Mouse (Mus musculus) adrenal gland, adult 8-10 months (tissue): Measurements from ENCODE around the gene Klrb1b. TPM values are rescaled to one million over a fixed set of nuclear protein-coding genes. Genes with fewer than 3 reads are reported as not detected.

Experiments used
- DNase-seq: peaks from one replicate; pipeline ENCODE4 v3.0.0; 2022
- total RNA-seq, 4 experiments: library from RNA; stranded (reverse); gene quantifications; 2 replicates each; pipeline ENCODE4 v1.2.4; 2022

The Klrb1b gene
- under 1 TPM in 2 of 4 experiments, not detected in 2; 0.17 to 0.31 TPM for total RNA-seq

- no peak for DNase-seq
Measured at GRCm38 (mm10) chr6:128826132-128826531, at the start of gene Klrb1b, which contains the start of gene Gm44511. TSS of gene Klrb1b (minus strand) at chr6:128826331. TSS of gene Gm44511 (minus strand) at chr6:128826315.

DNA sequence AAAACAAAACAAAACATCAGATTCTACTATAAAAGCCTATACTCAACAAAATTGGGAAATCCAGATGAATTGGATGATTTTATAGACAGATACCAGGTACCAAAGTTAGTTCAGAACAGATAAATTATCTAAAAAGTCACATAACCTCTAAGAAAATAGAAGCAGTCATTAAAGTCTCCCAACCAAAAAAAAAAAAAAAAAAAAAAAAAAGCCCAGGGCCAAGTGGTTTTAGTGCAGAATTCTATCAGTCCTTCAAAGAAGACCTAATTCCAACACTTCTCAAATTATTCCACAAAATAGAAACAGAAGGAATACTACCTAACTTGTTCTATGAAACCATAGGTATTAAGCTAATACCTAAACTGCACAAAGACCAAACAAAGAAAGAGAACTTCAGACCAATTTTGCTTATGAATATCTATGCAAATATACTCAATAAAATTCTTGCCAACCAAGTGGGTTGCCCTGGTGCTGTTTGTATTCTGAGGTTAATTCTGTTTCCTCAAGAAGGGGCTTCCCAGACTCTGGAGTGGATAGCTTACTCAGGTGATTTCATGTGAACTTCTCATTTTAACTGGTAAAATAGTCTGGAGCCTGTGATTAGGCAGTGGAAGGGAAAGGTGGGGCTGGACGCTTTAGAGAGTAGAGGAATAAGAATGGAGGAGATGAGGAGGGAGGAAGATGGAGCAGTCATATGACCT is 45.9 kb upstream of the Klrb1b start:
- no peak for DNase-seq

DNA sequence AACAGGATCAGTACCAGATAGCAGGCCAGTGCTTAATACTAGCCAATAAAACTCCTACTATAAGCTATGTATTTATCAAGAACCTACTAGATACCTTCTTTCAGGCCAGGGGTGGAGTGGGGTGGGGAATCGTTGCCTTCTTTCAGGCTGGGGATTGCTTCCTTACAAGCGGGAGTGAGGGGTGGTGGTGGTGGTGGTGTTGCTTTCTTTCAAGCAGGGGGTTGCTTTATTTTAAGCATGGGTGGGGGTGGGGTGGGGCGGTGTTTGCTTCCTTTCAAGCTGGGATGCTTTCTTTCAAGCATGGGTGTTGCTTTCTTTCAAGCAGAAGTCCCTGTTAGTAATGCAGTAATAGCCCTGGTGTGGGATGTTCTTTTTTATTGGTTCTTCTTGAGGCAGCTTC is 42.7 kb upstream of the Klrb1b start:
- no peak for DNase-seq

- DNase-seq, result no peak
Measured at GRCm38 (mm10) chr6:128857976-128858375, 31.8 kb upstream of the Klrb1b start.

DNA sequence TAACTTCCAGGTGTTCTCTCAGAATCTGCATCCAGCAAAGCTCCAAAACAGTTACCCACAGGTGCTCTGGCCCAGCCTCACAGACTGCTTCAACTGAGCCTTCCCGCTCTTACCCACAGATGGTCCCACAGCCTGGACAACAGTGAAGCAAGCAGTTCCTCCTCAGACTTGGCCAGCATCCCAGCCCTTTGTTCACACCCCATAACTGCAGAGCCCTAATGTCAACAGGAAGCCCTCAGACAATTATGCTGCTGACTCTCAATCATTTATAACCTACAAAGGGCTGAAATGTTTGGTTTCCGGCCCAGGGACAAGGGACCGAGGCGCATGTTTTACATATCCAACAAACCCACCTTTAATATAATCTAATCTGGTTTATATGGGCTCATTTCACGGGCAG is 30.1 kb upstream of the Klrb1b start:
- DNase-seq, result peak; percentile 67

DNA sequence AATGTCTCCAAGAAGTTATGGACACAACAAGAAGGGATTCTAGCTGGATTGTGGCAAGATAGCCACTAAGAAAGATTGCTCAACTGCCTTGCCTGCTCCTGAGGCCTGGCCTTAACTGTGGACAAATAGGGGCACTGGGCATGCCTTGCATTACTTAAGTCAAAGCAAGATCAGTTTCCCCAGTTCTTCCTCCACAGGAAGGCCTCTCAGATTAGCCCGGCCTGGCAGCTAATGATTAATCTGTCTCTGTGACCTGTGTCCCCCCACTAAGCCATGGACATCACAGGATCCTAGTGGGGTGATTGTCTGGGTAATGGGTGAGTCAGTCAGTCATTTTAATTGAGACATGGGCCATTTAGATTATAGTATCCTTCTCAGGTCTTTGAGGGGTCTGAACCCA is 29.3 kb upstream of the Klrb1b start:
- no peak for DNase-seq

- no peak for DNase-seq
Measured at GRCm38 (mm10) chr6:128854895-128855294, 28.8 kb upstream of the Klrb1b start.

GRCm38 (mm10) chr6:128854024-128854820 is 28.1 kb upstream of the Klrb1b start:
- no peak for DNase-seq

DNA sequence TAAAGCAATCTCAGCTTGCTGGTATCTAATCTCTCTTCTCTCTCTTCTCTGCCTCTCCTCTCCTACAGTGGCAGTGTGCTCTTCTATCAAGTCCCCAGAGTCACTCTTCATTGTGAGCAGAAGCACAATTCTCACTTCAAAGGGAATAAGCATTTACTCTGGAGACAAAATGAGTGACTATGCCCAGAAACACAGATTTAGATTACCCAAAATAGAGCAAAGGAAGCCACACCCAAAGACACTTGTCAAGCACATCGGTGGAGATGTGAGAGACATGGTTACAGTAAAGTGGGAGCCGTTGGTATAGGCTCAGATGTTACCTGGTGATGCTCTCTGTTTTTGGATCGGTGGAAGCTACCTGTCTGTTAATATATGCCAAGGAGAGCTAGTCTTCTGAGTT is 26.6 kb upstream of the Klrb1b start:
- no peak for DNase-seq

DNA sequence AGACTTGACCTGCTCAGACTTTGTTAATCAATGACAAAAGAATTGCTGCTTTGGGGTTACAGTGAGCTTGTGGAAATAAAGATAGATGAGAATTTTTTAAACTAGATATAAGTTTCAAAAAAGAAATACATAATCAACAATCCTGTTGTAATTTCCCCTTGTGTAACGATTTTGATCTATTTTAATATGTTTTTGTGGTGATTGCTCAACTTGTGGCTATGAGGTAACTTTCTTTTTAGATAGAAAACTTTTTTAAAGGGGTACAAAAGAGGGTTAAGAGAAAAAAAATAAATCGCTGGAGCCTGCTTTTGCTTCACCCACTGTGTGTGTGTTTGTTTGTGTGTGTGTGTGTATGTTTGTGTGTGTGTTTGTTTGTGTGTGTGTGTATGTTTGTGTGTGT is 25.0 kb upstream of the Klrb1b start:
- DNase-seq, result no peak

GRCm38 (mm10) chr6:128850671-128851070 is 24.5 kb upstream of the Klrb1b start:
- DNase-seq, result no peak

DNA sequence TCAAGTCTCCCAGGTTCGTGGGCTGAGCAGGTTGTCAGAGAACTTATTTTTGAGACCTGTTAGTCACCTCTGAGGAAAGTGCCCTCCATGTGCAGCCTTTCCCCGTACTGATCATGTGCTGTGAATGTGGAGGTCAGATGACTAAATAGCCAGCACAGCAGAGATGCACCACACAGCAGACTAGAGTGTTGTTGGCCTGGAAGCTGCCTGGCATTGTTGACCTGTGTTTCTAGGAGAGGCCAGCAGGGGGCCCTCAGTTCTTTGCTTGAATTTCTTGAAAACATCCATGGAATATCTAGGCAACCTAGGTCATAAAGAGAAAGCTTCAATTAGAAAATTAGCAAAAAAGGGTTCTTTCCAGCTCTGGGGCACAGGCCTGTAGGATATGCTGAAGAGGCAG is 23.8 kb upstream of the Klrb1b start:
- DNase-seq, result no peak

DNA sequence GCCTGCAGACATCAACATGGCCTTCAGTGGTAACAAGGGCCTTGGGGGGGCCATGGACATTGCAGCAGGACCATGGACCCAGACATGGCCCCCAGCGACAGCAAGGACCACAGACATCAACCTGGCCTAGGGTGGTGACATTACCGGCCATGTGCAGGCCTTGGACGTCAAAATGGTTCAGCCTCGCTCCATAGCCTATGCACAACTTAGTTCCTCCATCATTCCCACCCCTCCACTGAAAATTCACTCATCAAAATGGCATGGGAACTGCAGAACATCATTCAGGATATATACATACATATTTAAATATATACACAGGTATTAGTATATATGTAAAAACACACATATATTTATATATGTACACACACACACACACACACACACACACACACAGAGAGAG is 21.3 kb upstream of the Klrb1b start:
- DNase-seq, result no peak

- DNase-seq, result no peak
Measured at GRCm38 (mm10) chr6:128845998-128846542, 19.9 kb upstream of the Klrb1b start.

DNA sequence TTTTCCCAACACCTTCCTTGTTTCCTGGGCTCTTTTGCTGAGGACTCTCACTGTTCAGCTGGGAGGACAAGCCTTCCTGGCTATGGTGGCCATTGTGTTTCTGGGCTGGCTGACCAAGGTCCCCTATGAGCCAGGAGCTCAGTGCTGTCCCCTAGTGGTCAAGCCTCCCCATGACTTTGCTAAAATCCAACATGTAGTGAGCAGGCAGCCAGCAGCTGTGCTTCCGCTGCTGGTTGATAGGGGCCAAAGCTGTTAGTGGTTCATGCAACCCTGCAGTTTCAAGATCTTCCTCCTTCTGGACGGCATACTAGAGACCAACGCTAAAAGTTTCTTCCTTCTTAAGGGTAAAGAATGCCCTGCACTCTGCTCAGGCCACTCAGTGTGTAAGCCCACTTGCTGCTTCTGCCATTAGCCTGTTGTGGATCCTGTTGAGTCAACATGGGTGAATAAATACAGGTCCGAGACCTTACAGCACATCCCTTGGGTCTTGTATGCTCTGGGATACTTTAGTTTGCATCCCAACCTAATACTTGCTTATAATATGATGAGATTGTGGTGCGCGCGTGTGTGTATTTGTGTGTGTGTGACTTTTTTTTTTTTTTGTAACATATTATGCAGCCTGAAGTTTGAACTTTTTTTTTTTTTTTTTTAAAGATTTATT is 19.3 kb upstream of the Klrb1b start:
- peak; percentile 85 for DNase-seq

DNA sequence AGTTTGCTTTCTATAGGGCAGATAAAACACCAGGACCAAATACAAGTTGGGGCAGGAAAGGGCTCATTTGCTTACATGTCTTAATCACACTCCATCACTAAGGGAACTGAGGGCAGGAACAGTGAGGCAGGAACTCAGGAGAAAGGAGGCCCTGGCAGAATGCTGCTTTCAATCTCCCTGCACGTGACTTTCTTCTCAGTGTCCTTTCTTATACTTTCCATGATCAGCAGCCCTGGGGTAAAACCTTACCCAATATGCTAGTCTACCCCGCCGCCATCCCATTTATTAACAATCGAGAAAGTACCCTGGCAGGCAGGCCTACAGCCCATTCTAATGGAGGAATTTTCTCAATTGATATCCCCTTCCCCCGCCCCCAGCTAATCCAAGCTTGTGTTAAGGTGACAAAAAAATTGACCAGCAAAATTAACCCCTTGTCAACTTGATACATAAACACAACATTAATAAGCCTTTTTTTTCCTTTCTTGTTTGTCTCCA is 18.5 kb upstream of the Klrb1b start:
- no peak for DNase-seq

- DNase-seq, result no peak
Measured at GRCm38 (mm10) chr6:128844131-128844530, 18.0 kb upstream of the Klrb1b start.

GRCm38 (mm10) chr6:128843479-128843992 is 17.4 kb upstream of the Klrb1b start:
- DNase-seq, result peak; percentile 65

DNA sequence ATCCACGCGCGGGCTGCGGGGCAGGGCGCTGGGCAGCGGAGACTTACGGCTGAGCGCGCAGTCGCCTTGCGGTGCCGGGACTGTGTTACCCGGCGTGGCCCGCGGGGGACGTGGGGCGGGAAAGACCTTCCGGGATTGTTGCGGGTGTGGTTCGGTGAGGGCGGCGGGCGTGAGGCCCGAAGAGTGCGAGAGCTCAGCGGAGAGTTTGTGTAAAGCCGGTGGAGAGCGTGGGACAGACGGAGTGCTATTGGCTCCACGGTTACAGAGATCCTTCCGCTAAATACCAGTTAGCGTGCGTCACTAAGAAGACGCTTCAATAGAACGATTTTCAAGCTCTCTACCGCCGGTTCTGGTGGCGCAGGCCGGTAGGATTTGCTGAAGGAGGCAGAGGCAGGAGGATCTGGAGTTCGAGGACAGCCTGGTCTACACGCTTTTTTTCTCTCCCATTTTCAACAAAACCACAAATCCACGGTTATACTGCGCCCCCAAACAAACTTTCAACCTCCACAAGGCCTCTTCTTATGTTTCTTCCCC is 16.9 kb upstream of the Klrb1b start:
- DNase-seq, result peak; percentile 90

GRCm38 (mm10) chr6:128842356-128842944 is 16.3 kb upstream of the Klrb1b start:
- DNase-seq, result no peak

DNA sequence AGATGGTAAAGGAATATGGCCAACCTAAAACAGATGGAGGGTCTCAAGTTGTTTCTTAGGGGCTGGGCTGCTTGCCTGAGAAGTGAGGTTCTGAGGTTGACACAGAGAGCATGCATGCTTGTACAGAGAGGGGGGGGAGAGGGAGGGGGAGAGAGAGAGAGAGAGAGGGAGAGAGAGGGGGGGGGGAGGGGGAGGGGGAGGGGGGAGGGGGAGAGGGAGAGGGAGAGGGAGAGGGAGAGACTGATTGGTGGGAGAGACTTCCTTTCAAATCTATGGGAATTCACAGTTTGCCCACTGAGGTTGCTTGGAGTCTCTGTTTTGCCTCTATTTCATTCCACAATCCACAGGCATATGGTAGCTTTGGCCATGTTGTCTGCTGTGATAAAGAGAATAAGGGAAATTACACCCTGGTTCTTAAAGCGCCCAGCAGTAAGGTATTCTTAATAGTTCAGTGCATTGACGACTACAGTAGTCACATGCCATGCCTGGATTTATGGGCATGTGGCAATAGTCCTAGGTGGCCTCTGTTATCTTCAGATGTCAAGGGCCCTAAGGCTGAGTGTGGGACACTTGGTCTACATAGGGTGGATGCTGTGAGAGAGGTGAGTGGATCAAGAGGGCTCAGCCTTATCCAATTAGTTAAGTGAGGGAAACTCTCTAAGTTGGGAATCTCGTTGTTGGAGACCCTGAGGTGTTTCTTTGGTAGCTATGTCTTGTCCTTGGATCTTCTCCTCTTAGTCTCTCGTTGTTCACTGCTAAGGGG is 15.4 kb upstream of the Klrb1b start:
- no peak for DNase-seq
